Mouse (Mus musculus): ENCODE results near the gene Pam. TPM values are rescaled to one million over a fixed set of nuclear protein-coding genes. Genes with fewer than 3 reads are reported as not detected.
"Not testable (repeated sequence)": the region's sequence is repeated elsewhere in the genome, so short reads cannot be mapped to it uniquely, and the experiment has no call there.

Gene Pam
- polyA plus RNA-seq, 1 experiment from 2014 or later = 55.7 TPM

DNA sequence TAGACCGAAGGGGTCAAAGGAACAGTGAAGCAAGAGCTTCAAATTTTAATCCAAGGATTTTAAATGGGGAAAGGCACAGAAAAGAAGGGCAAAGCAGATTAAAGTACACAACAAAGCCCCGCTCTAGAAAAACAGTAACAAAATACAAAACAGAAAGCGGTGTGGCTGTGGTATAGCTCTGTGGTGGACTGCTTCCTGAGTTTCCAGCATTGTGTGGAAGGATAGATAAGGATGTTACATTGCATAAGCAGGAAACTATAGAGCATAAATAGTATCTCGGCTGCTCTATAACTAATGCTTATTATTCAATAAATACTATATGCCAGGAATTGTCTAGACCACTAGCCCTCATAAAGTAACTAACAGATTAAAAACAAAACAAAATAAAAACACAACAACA lies 67.5 kb downstream of the Pam start:
- 89% methylated on average over 4 of the region's 4 CpGs for WGBS
- H3K9ac ChIP-seq = no peak overlapping the region
- H3K27me3 ChIP-seq = no peaks in the 10 kb centered on the region
- ATAC-seq (ENCODE audit: insufficient number of reproducible peaks, low FRiP score, low TSS enrichment, low read depth) = no peak
- H3K4me1 ChIP-seq = no peaks in the 10 kb centered on the region
- H3K27ac ChIP-seq = no peak overlapping the region
- no peaks in the 10 kb centered on the region for H3K9me3 ChIP-seq
- no peak overlapping the region for H3K4me2 ChIP-seq
- H3K36me3 ChIP-seq = no peaks in the 10 kb centered on the region
- H3K4me3 ChIP-seq = no peak overlapping the region

DNA sequence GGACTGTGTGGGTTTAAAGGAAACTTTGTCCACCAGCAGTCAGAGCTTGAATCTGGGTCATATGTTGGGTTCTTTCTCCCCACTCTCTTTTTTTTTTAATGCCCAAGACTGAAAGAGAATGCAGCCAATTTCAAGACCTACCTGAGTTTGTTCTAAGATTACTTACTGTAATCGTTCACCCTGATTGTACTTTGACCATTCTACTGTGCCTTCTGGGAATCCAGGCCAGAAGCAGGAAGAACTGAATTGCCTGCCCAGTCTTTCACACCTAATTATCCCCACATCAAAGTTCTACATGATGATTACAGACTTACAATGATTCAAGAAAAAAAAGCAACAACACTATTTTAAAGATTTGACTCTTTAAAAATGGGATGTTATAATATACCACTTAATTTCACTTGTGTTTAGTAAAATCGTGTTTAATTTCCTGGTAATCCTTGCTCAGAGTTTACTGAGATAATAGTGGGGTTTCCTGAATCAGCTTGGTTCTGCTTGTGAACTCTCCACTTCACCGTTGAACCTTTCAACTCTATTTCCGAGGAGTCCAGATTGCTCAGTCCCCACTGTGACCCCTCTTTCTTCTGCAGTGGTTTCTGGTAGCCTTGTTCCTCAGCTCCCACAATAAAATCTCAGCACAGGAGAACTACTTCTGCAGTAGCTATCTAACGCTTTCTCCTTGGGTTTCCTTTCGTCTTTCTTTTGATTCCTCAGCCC lies 69.4 kb downstream of the Pam start:
- Histone ChIP-seq H3K4me2 (no peak overlapping the region), H3K27me3 (no peaks in the 10 kb centered on the region), H3K9ac (no peak overlapping the region), H3K4me3 (no peak overlapping the region), H3K36me3 (no peaks in the 10 kb centered on the region), H3K9me3 (no peaks in the 10 kb centered on the region), H3K4me1 (no peaks in the 10 kb centered on the region), H3K27ac (no peak overlapping the region)
- no peak for ATAC-seq (ENCODE audit: insufficient number of reproducible peaks, low FRiP score, low TSS enrichment, low read depth)
- WGBS = 59% methylated on average over 6 of the region's 6 CpGs

- WGBS = 92% methylated on average over 4 of the region's 4 CpGs
These were observed 71.6 kb downstream of the Pam start for GRCm38 (mm10) chr1:98023866-98024265.

DNA sequence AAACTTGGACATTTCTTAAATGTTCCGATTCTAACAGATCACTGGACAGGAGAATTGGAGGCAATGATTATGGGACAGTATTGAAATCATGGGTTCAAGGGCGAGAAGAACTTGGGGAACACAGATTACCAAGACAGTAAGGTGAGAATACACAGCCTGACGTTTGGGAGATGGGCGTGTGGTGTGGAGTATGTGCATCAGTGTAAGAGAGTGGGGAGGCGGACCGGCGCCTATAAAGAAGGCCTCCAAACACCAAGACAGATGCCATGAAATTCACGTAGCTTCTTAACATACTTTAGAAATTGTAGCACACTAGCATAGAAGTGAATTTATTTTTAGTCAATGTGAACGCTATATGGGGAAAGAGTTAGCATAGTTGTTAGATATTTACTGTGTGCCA lies 76.5 kb downstream of the Pam start:
- ATAC-seq (ENCODE audit: insufficient number of reproducible peaks, low FRiP score, low TSS enrichment, low read depth) = no peak
- no peaks in the 10 kb centered on the region for H3K9me3 ChIP-seq
- H3K4me2 ChIP-seq = no peak overlapping the region
- H3K9ac ChIP-seq = no peak overlapping the region
- no peak overlapping the region for H3K27ac ChIP-seq
- H3K4me3 ChIP-seq = no peak overlapping the region
- no peaks in the 10 kb centered on the region for H3K36me3 ChIP-seq
- H3K4me1 ChIP-seq = no peaks in the 10 kb centered on the region
- H3K27me3 ChIP-seq = no peaks in the 10 kb centered on the region
- WGBS = 80% methylated on average over 9 of the region's 9 CpGs

More at GRCm38 (mm10) chr1:98023866-98024265, 71.6 kb downstream of the Pam start:
- ATAC-seq (ENCODE audit: insufficient number of reproducible peaks, low FRiP score, low TSS enrichment, low read depth) = no peak
- Histone ChIP-seq H3K36me3 (no peaks in the 10 kb centered on the region), H3K9me3 (no peaks in the 10 kb centered on the region), H3K4me1 (no peaks in the 10 kb centered on the region), H3K27me3 (no peaks in the 10 kb centered on the region), H3K4me2 (no peak overlapping the region), H3K9ac (no peak overlapping the region), H3K27ac (no peak overlapping the region), H3K4me3 (no peak overlapping the region)

GRCm38 (mm10) chr1:98016004-98016848 lies 79.2 kb downstream of the Pam start:
- no peaks in the 10 kb centered on the region for H3K36me3 ChIP-seq
- WGBS = 58% methylated on average over 10 of the region's 10 CpGs

GRCm38 (mm10) chr1:98015564-98015963 lies 79.9 kb downstream of the Pam start:
- H3K27ac ChIP-seq = no peak overlapping the region
- no peaks in the 10 kb centered on the region for H3K9me3 ChIP-seq
- H3K4me2 ChIP-seq = no peak overlapping the region
- no peaks in the 10 kb centered on the region for H3K36me3 ChIP-seq
- ATAC-seq (ENCODE audit: insufficient number of reproducible peaks, low FRiP score, low TSS enrichment, low read depth) = no peak
- H3K27me3 ChIP-seq = no peaks in the 10 kb centered on the region
- H3K4me1 ChIP-seq = no peaks in the 10 kb centered on the region
- no peak overlapping the region for H3K9ac ChIP-seq
- 63% methylated on average over 4 of the region's 4 CpGs for WGBS
- H3K4me3 ChIP-seq = no peak overlapping the region

More at GRCm38 (mm10) chr1:98016004-98016848, 79.2 kb downstream of the Pam start:
- ATAC-seq (ENCODE audit: insufficient number of reproducible peaks, low FRiP score, low TSS enrichment, low read depth) = no peak
- Histone ChIP-seq H3K9me3 (no peaks in the 10 kb centered on the region), H3K27ac (no peak overlapping the region), H3K4me1 (no peaks in the 10 kb centered on the region), H3K4me2 (no peak overlapping the region), H3K4me3 (no peak overlapping the region), H3K27me3 (no peaks in the 10 kb centered on the region), H3K9ac (no peak overlapping the region)

DNA sequence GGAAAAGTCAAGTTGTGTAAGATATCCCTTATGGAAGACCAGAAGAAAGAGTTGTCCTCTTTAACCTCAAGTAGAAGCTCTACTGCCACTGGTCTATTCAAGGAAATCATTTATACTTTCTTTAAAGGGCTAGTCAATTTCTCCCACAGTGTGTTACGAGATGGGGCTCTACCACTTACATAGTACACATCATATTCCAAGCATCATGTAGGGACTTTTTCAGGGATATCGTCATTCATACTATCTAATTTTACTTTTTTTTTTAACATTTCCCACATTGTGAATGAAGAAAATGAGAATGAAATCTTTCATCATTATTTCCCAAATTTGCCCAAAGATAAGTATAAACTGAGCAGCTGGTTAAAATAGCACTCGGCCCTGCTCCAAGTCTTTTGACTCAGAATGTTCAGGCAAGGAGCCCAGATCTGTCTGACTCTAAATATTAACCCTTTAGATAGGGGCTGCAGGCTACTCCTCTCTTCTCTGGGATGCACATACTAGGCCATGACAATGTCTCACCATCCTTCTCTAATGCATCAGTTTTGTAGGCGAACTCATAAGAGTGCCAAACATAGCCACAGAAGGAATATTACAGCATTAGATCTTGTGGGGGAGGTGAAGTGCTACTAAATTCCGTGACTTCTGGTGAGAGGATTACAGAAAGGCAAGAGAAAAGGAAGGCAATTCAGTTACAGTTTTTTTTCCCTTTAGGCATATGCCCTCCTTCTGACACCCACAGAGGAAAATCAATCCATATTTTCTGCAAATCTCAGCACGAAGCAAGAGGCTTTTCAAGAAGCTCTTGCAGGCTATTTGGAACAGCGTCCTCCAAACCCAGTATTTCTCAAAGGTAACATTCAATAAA lies 92.7 kb downstream of the Pam start:
- H3K9me3 ChIP-seq = no peaks in the 10 kb centered on the region
- H3K27ac ChIP-seq = peak overlapping the region; percentile 43; the same call in 1 of the 2 replicates
- 42% methylated on average over 7 of the region's 7 CpGs for WGBS
- H3K4me1 ChIP-seq = peaks cover 10% of the 10 kb centered on the region
- no peaks in the 10 kb centered on the region for H3K36me3 ChIP-seq
- no peak for ATAC-seq (ENCODE audit: insufficient number of reproducible peaks, low FRiP score, low TSS enrichment, low read depth)
- H3K4me2 ChIP-seq = no peak overlapping the region
- H3K9ac ChIP-seq = no peak overlapping the region
- no peaks in the 10 kb centered on the region for H3K27me3 ChIP-seq
- H3K4me3 ChIP-seq = no peak overlapping the region

GRCm38 (mm10) chr1:97999465-97999864 lies 96.0 kb downstream of the Pam start:
- H3K9ac ChIP-seq = no peak overlapping the region
- no peak overlapping the region for H3K27ac ChIP-seq
- no peak for ATAC-seq (ENCODE audit: insufficient number of reproducible peaks, low FRiP score, low TSS enrichment, low read depth)
- peaks cover 10% of the 10 kb centered on the region for H3K4me1 ChIP-seq
- H3K9me3 ChIP-seq = no peaks in the 10 kb centered on the region
- H3K4me2 ChIP-seq = no peak overlapping the region
- WGBS = 67% methylated on average over 2 of the region's 2 CpGs
- no peaks in the 10 kb centered on the region for H3K36me3 ChIP-seq
- no peak overlapping the region for H3K4me3 ChIP-seq
- H3K27me3 ChIP-seq = no peaks in the 10 kb centered on the region

DNA sequence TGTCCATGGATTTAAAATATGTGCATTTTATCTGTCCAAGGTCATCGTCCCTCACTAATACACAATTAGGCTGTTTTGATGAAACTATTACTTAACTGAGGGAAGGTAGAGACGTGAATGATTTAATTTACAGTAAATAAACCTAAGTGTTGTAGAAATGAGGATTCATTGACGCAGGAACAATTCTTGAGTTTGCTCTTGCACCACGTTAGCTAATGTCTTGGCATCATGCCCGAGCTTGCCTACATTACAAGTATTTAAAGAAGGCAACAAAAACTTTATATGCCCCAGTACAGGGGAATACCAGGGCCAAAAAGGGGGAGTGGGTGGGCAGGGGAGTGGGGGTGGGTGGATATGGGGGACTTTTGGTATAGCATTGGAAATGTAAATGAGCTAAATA lies 96.5 kb downstream of the Pam start:
- H3K4me3 ChIP-seq; H3K9ac ChIP-seq; H3K4me2 ChIP-seq; H3K9me3 ChIP-seq; H3K36me3 ChIP-seq; H3K27me3 ChIP-seq; ATAC-seq (ENCODE audit: insufficient number of reproducible peaks, low FRiP score, low TSS enrichment, low read depth); H3K27ac ChIP-seq: not testable (repeated sequence)
- peaks cover 10% of the 10 kb centered on the region for H3K4me1 ChIP-seq
- WGBS = 38% methylated on average over 5 of the region's 5 CpGs

- H3K4me1 ChIP-seq = peaks cover under 1% of the 10 kb centered on the region
- ATAC-seq (ENCODE audit: insufficient number of reproducible peaks, low FRiP score, low TSS enrichment, low read depth) = no peak
- H3K4me3 ChIP-seq = no peak overlapping the region
- H3K36me3 ChIP-seq = no peaks in the 10 kb centered on the region
- H3K9ac ChIP-seq = no peak overlapping the region
- H3K27me3 ChIP-seq = no peaks in the 10 kb centered on the region
- H3K4me2 ChIP-seq = no peak overlapping the region
- no peak overlapping the region for H3K27ac ChIP-seq
- H3K9me3 ChIP-seq = no peaks in the 10 kb centered on the region
- 77% methylated on average over 1 of the region's 1 CpGs for WGBS
These were observed 98.4 kb downstream of the Pam start for GRCm38 (mm10) chr1:97997088-97997487.

DNA sequence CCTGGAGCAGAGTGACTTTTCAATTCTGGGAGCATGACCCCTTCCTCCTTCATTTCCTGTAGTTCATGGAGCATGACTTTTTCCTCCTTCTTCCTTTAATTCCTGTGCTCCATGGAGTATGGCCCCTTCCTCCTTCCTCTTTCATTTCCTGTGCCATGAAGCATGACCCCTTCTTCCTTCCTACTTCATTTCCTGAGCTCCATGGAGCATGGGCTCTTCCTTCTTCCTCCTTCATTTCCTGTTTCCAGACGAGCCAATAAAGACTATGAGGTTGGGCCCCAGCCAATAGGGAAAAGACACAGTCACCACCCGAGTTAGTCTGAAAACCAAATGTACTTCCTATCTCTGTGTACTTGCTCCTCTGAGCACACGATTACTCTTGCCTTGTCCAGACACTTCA lies 103.5 kb downstream of the Pam start:
- Histone ChIP-seq H3K27ac (no peak overlapping the region), H3K4me2 (no peak overlapping the region), H3K4me1 (no peaks in the 10 kb centered on the region), H3K9ac (no peak overlapping the region), H3K27me3 (no peaks in the 10 kb centered on the region), H3K9me3 (no peaks in the 10 kb centered on the region), H3K4me3 (no peak overlapping the region), H3K36me3 (no peaks in the 10 kb centered on the region)
- ATAC-seq (ENCODE audit: insufficient number of reproducible peaks, low FRiP score, low TSS enrichment, low read depth) = no peak
- WGBS = 71% methylated on average over 3 of the region's 3 CpGs
